Mouse (Mus musculus) limb, embryonic 14.5 days (tissue): ENCODE data around the gene Rsph1. TPM values are rescaled to one million over a fixed set of nuclear protein-coding genes. Genes with fewer than 3 reads are reported as not detected.

Experiments
- ATAC-seq: fragments of 200-750 bp; cut with Nextera tagmentation; 2 replicates; pipeline ENCODE4 v1.8.0; 2017; ENCODE audit warnings: low read depth, moderate number of reproducible peaks, moderate TSS enrichment; ENCODE audit not compliant: low FRiP score
- DNase-seq: peaks from one replicate; pipeline ENCODE4 v3.0.0-alpha.2; 2015; ENCODE audit warnings: low spot score
- H3K27ac ChIP-seq: fragments of 300-500 bp; sonication (generic); replicated peaks from 2 replicates; pipeline ENCODE4 v1.5.1; 2014; ENCODE audit warnings: low read depth, mild to moderate bottlenecking, low read length, moderate library complexity, mixed read lengths
- H3K27me3 ChIP-seq: fragments of 300-500 bp; sonication (generic); 2 replicates; pipeline ENCODE4 v1.6.1; 2014; ENCODE audit warnings: low read length, mixed read lengths; ENCODE audit not compliant: control insufficient read depth, insufficient read depth
- H3K36me3 ChIP-seq: fragments of 300-500 bp; sonication (generic); 2 replicates; pipeline ENCODE4 v1.6.1; 2014; ENCODE audit warnings: mild to moderate bottlenecking, low read length, moderate library complexity, mixed read lengths; ENCODE audit not compliant: control insufficient read depth, insufficient read depth
- H3K4me1 ChIP-seq: fragments of 300-500 bp; sonication (generic); 2 replicates; pipeline ENCODE4 v1.6.1; 2014; ENCODE audit warnings: antibody characterized with exemption, low read length, mixed read lengths; ENCODE audit not compliant: control insufficient read depth, insufficient read depth
- H3K4me2 ChIP-seq: fragments of 300-500 bp; sonication (generic); replicated peaks from 2 replicates; pipeline ENCODE4 v1.6.1; 2014; ENCODE audit warnings: low read depth, mild to moderate bottlenecking, low read length, moderate library complexity; ENCODE audit not compliant: severe bottlenecking
- H3K4me3 ChIP-seq: fragments of 300-500 bp; sonication (generic); replicated peaks from 2 replicates; pipeline ENCODE4 v1.5.1; 2014; ENCODE audit warnings: low read length
- H3K9ac ChIP-seq: fragments of 300-500 bp; sonication (generic); 2 replicates; pipeline ENCODE4 v1.6.1; 2014; ENCODE audit warnings: mild to moderate bottlenecking, low read depth, low read length, moderate library complexity; ENCODE audit not compliant: severe bottlenecking
- H3K9me3 ChIP-seq: fragments of 300-500 bp; sonication (generic); 2 replicates; pipeline ENCODE4 v1.6.1; 2016; ENCODE audit warnings: low read length; ENCODE audit not compliant: control insufficient read depth
- POLR2A ChIP-seq: fragments of 200-500 bp; IDR thresholded peaks from 2 replicates; pipeline ENCODE4 v1.8.0; 2012; ENCODE audit warnings: inconsistent platforms, mild to moderate bottlenecking, moderate library complexity, borderline replicate concordance; ENCODE audit not compliant: insufficient read depth, insufficient read length; ENCODE audit errors: extremely low read depth
- WGBS: fragments of 180-500 bp; shearing (Covaris S2); extraction: QIAGEN DNeasy Blood & Tissue Kit; methylation state at CpG from one replicate; pipeline ENCODE4 v1.1.7; 2014; 5-methylcytosine and 5-hydroxymethylcytosine counted together
- polyA plus RNA-seq, 2 experiments: library from polyadenylated mRNA; depleted of rRNA in 1 of 2; stranded (reverse) in 1 of 2; unstranded in 1 of 2; fragments of >200 nt; fragmentation: Nextera tagmentation in 1 of 2; extraction: Ambion mirVana in 1 of 2; gene quantifications; 2 replicates each; pipeline versions ENCODE4 v1.2.1 to v1.2.3; 2012 to 2014

The Rsph1 gene
- polyA plus RNA-seq, 2 experiments, result 0.18 to 0.33 TPM

- Histone ChIP-seq H3K4me1 (no peaks in the 10 kb centered on the region), H3K4me3 (no peak overlapping the region), H3K27ac (no peak overlapping the region), H3K27me3 (no peaks in the 10 kb centered on the region), H3K36me3 (no peaks in the 10 kb centered on the region), H3K9me3 (no peaks in the 10 kb centered on the region), H3K4me2 (no peak overlapping the region), H3K9ac (no peak overlapping the region)
- TF ChIP-seq POLR2A, result no peak
- 81% methylated on average over 6 of the region's 6 CpGs for WGBS
- DNase-seq (no peak), ATAC-seq (no peak)
Measured at GRCm38 (mm10) chr17:31315993-31316392, 38.8 kb upstream of the Rsph1 start.

- no peak overlapping the region for H3K27ac ChIP-seq
- H3K4me3 ChIP-seq, result no peak overlapping the region
- no peak for ATAC-seq
- no peaks in the 10 kb centered on the region for H3K9me3 ChIP-seq
- H3K4me1 ChIP-seq, result no peaks in the 10 kb centered on the region
- H3K36me3 ChIP-seq, result no peaks in the 10 kb centered on the region
- no peak for DNase-seq
- no peak for TF ChIP-seq POLR2A
- 0 out of 2 replicates have a peak overlapping the region, but pooled peaks have one; percentile 7 for H3K9ac ChIP-seq
- 48% methylated on average over 12 of the region's 13 CpGs for WGBS
- H3K4me2 ChIP-seq, result no peak overlapping the region
- H3K27me3 ChIP-seq, result no peaks in the 10 kb centered on the region
Measured at GRCm38 (mm10) chr17:31315046-31315792, 38.0 kb upstream of the Rsph1 start.

- WGBS, result 80% methylated on average over 10 of the region's 10 CpGs
- Histone ChIP-seq H3K27me3 (no peaks in the 10 kb centered on the region), H3K9ac (no peak overlapping the region), H3K9me3 (no peaks in the 10 kb centered on the region), H3K36me3 (no peaks in the 10 kb centered on the region), H3K4me1 (no peaks in the 10 kb centered on the region), H3K4me3 (no peak overlapping the region), H3K4me2 (no peak overlapping the region), H3K27ac (no peak overlapping the region)
- DNase-seq (no peak), ATAC-seq (no peak)
- TF ChIP-seq POLR2A, result no peak
Measured at GRCm38 (mm10) chr17:31312648-31313047, 35.5 kb upstream of the Rsph1 start.

- no peaks in the 10 kb centered on the region for H3K4me1 ChIP-seq
- H3K9ac ChIP-seq, result no peak overlapping the region
- H3K36me3 ChIP-seq, result no peaks in the 10 kb centered on the region
- WGBS, result 77% methylated on average over 9 of the region's 9 CpGs
- ATAC-seq (no peak), DNase-seq (no peak)
- H3K4me2 ChIP-seq, result no peak overlapping the region
- H3K9me3 ChIP-seq, result no peaks in the 10 kb centered on the region
- no peak overlapping the region for H3K27ac ChIP-seq
- no peak for TF ChIP-seq POLR2A
- H3K4me3 ChIP-seq, result no peak overlapping the region
- no peaks in the 10 kb centered on the region for H3K27me3 ChIP-seq
Measured at GRCm38 (mm10) chr17:31311047-31311446, 33.9 kb upstream of the Rsph1 start.

GRCm38 (mm10) chr17:31309281-31309793 is 32.2 kb upstream of the Rsph1 start:
- 26% methylated on average over 6 of the region's 6 CpGs for WGBS
- Histone ChIP-seq H3K9me3 (no peaks in the 10 kb centered on the region), H3K9ac (no peak overlapping the region), H3K4me2 (no peak overlapping the region), H3K36me3 (no peaks in the 10 kb centered on the region), H3K27ac (no peak overlapping the region), H3K4me1 (no peaks in the 10 kb centered on the region), H3K27me3 (no peaks in the 10 kb centered on the region), H3K4me3 (no peak overlapping the region)
- DNase-seq, result peak; percentile 44
- no peak for ATAC-seq
- TF ChIP-seq POLR2A, result no peak
